ENCODE assay signal across 8 mouse cellular contexts in the genomic region with DNA sequence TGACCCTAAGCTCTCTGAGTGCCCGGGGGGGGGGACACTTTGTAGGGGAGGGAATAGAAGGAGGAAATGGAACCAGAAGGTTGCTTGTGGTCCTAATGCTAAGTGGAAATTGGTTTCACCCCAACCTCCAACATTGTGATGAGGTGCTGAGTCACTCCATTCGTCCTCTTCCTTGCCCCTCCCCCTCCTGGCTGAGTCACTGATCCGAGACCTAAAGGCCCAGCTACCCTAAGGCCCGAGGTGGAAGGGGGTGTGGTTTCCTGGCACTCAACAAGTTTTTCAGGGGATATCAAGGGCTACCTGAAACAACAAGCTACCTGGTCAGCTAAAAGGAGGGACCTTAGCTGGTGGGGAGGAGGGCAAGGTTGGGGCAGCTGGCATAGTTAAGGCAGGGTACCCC. TPM values are rescaled to one million over a fixed set of nuclear protein-coding genes. Genes with fewer than 3 reads are reported as not detected.
DNase-seq lines count a peak whose midpoint lies in the region; ATAC-seq and TF ChIP-seq lines count a peak whose summit lies in the region.

No protein-coding gene starts in this region.

- H3K4me2 ChIP-seq in kidney, embryonic 14.5 days (replicated peaks; ENCODE audit: low read depth, low read length) = no peak overlapping the region
- H3K4me2 ChIP-seq in kidney, postnatal 0 days (ENCODE audit: low read length) = no peak overlapping the region

- no peaks in the 10 kb centered on the region for H3K27me3 ChIP-seq in kidney, embryonic 14.5 days (ENCODE audit: control insufficient read depth, insufficient read depth, low read length)
- H3K27me3 ChIP-seq in kidney, postnatal 0 days (ENCODE audit: insufficient read depth, low read length) = no peaks in the 10 kb centered on the region

- H3K4me1 ChIP-seq in kidney, embryonic 14.5 days (ENCODE audit: control insufficient read depth, insufficient read depth, low read length) = no peaks in the 10 kb centered on the region
- no peaks in the 10 kb centered on the region for H3K4me1 ChIP-seq in kidney, postnatal 0 days (replicated peaks; ENCODE audit: insufficient read depth, low read length)

- no peak overlapping the region for H3K9ac ChIP-seq in kidney, embryonic 14.5 days (ENCODE audit: low read depth, low read length)
- H3K9ac ChIP-seq in kidney, postnatal 0 days (ENCODE audit: low read depth, low read length) = no peak overlapping the region

- H3K4me3 ChIP-seq in kidney, embryonic 14.5 days (ENCODE audit: low read length) = no peak overlapping the region
- no peak overlapping the region for H3K4me3 ChIP-seq in kidney, postnatal 0 days (replicated peaks; ENCODE audit: low read depth, low read length)

- DNase-seq in kidney, adult 11 months = peak; percentile 60
- DNase-seq in adrenal gland, adult 8-10 months = peak; percentile 83
- no peak for DNase-seq in kidney, postnatal 0 days (ENCODE audit: low spot score)
- no peak for DNase-seq in layer of hippocampus, postnatal 14 days (ENCODE audit: low spot score in 2 of 2)
- no peak for DNase-seq in left cerebral cortex, postnatal 14 days (ENCODE audit: low spot score in 2 of 2)
- no peak for DNase-seq in left cerebral cortex, adult 8-10 months (ENCODE audit: low spot score in 2 of 2)

- no peak for TF ChIP-seq CTCF in kidney, postnatal 0 days (IDR thresholded peaks at IDR 0.05; ENCODE audit: low read depth)

- intact Hi-C loops in left cerebral cortex, postnatal 14 days (cut with DNase I) = no loop called here

- WGBS in kidney, embryonic 14.5 days = 19% methylated on average over 4 of the region's 4 CpGs
- 13% methylated on average over 4 of the region's 4 CpGs for WGBS in kidney, postnatal 0 days

- H3K9me3 ChIP-seq in kidney, embryonic 14.5 days (ENCODE audit: control insufficient read depth, low read length) = no peaks in the 10 kb centered on the region
- no peaks in the 10 kb centered on the region for H3K9me3 ChIP-seq in kidney, postnatal 0 days (replicated peaks; ENCODE audit: low read length)

- ATAC-seq in kidney, embryonic 14.5 days (ENCODE audit: low FRiP score, low TSS enrichment) = no peak
- ATAC-seq in kidney, postnatal 0 days (replicated peaks; ENCODE audit: low FRiP score, low read depth) = 0 out of 2 replicates have a peak, but pooled peaks have one; percentile 11
- ATAC-seq in neutrophil, adult 5-6 weeks (ENCODE audit: extremely low read depth, insufficient number of reproducible peaks, low FRiP score, poor library complexity, severe bottlenecking) = peak; percentile 47; the same call in 1 of the 2 replicates

- H3K27ac ChIP-seq in kidney, embryonic 14.5 days (ENCODE audit: low read depth, low read length) = no peak overlapping the region
- peak overlapping the region; percentile 44; the same call in 1 of the 2 replicates for H3K27ac ChIP-seq in kidney, postnatal 0 days

- H3K36me3 ChIP-seq in kidney, embryonic 14.5 days (ENCODE audit: control insufficient read depth, insufficient read depth, low read length) = no peaks in the 10 kb centered on the region
- no peaks in the 10 kb centered on the region for H3K36me3 ChIP-seq in kidney, postnatal 0 days (ENCODE audit: insufficient read depth, low read length)

RNA-seq across cellular contexts. Expression of gene Ctsd, which starts 5.4 kb away (rescaled TPM):
- 223 and 260 TPM in 2 replicates for polyA plus RNA-seq in kidney, embryonic 14.5 days (2014; fragmentation: Nextera tagmentation; extraction: Ambion mirVana)
- total RNA-seq in adrenal gland, adult 8-10 months (2022) = 1,000 to 10,000 TPM in 2 of 4 experiments, 100 to 1,000 TPM in 2; 808 to 1,559 (median 1,212) TPM
- 575 and 586 TPM in 2 replicates for polyA plus RNA-seq in kidney, postnatal 0 days (2015; fragmentation: Nextera tagmentation; extraction: Ambion mirVana)
- 408 and 447 TPM in 2 replicates for total RNA-seq in neutrophil, adult 5-6 weeks (2017)
- total RNA-seq in layer of hippocampus, postnatal 14 days (2021) = 100 to 1,000 TPM; 304 to 345 TPM
- total RNA-seq in left cerebral cortex, postnatal 14 days (2021) = 100 to 1,000 TPM; 295 to 303 TPM
- 1,000 to 10,000 TPM in 1 of 4 experiments, 100 to 1,000 TPM in 3; 328 to 1,203 (median 591) TPM for total RNA-seq in left cerebral cortex, adult 8-10 months (2022)

RNA-seq across cellular contexts. Expression of gene Gm49369, which starts 10.7 kb away (rescaled TPM):
- not detected in 2 replicates for polyA plus RNA-seq in kidney, embryonic 14.5 days (2014; fragmentation: Nextera tagmentation; extraction: Ambion mirVana)
- 10 to 100 TPM in 3 of 4 experiments, 1 to 10 TPM in 1; 9.0 to 16.1 (median 11.0) TPM for total RNA-seq in adrenal gland, adult 8-10 months (2022)
- not detected in 2 replicates for polyA plus RNA-seq in kidney, postnatal 0 days (2015; fragmentation: Nextera tagmentation; extraction: Ambion mirVana)
- 494 and 495 TPM in 2 replicates for total RNA-seq in neutrophil, adult 5-6 weeks (2017)
- under 1 TPM in 1 of 2 experiments, not detected in 1; 0.71 TPM for total RNA-seq in layer of hippocampus, postnatal 14 days (2021)
- total RNA-seq in left cerebral cortex, postnatal 14 days (2021) = 1 to 10 TPM; 2.1 to 7.1 TPM
- 10 to 100 TPM in 2 of 4 experiments, 1 to 10 TPM in 1, not detected in 1; 2.2 to 24.0 (median 19.7) TPM for total RNA-seq in left cerebral cortex, adult 8-10 months (2022)

RNA-seq across cellular contexts. Expression of gene Ifitm10, which starts 19.6 kb away (rescaled TPM):
- 1.4 and 1.7 TPM in 2 replicates for polyA plus RNA-seq in kidney, embryonic 14.5 days (2014; fragmentation: Nextera tagmentation; extraction: Ambion mirVana)
- total RNA-seq in adrenal gland, adult 8-10 months (2022) = 1 to 10 TPM; 2.7 to 7.8 (median 5.3) TPM
- polyA plus RNA-seq in kidney, postnatal 0 days (2015; fragmentation: Nextera tagmentation; extraction: Ambion mirVana) = 3.6 and 3.9 TPM in 2 replicates
- 0.81 and 0.86 TPM in 2 replicates for total RNA-seq in neutrophil, adult 5-6 weeks (2017)
- total RNA-seq in layer of hippocampus, postnatal 14 days (2021) = 10 to 100 TPM; 30.0 to 31.3 TPM
- total RNA-seq in left cerebral cortex, postnatal 14 days (2021) = 10 to 100 TPM; 22.3 to 24.9 TPM
- 10 to 100 TPM; 30.9 to 34.5 (median 31.7) TPM for total RNA-seq in left cerebral cortex, adult 8-10 months (2022)

RNA-seq across cellular contexts. Expression of gene Syt8, which starts 41.5 kb away (rescaled TPM):
- polyA plus RNA-seq in kidney, embryonic 14.5 days (2014; fragmentation: Nextera tagmentation; extraction: Ambion mirVana) = not detected in 2 replicates
- 1 to 10 TPM in 1 of 4 experiments, not detected in 3; 1.2 TPM for total RNA-seq in adrenal gland, adult 8-10 months (2022)
- polyA plus RNA-seq in kidney, postnatal 0 days (2015; fragmentation: Nextera tagmentation; extraction: Ambion mirVana) = 2.5 and 4.8 TPM in 2 replicates
- 1.4 and 3.2 TPM in 2 replicates for total RNA-seq in neutrophil, adult 5-6 weeks (2017)
- total RNA-seq in layer of hippocampus, postnatal 14 days (2021) = not detected
- total RNA-seq in left cerebral cortex, postnatal 14 days (2021) = under 1 TPM in 1 of 2 experiments, not detected in 1; 0.44 TPM
- total RNA-seq in left cerebral cortex, adult 8-10 months (2022) = not detected

RNA-seq across cellular contexts. Expression of gene Tnni2, which starts 48.4 kb away (rescaled TPM):
- polyA plus RNA-seq in kidney, embryonic 14.5 days (2014; fragmentation: Nextera tagmentation; extraction: Ambion mirVana) = 3.1 and 3.7 TPM in 2 replicates
- 1 to 10 TPM in 1 of 4 experiments, under 1 TPM in 3; 0.43 to 1.1 (median 0.85) TPM for total RNA-seq in adrenal gland, adult 8-10 months (2022)
- 2.2 and 3.0 TPM in 2 replicates for polyA plus RNA-seq in kidney, postnatal 0 days (2015; fragmentation: Nextera tagmentation; extraction: Ambion mirVana)
- total RNA-seq in neutrophil, adult 5-6 weeks (2017) = 18.2 and 31.9 TPM in 2 replicates
- total RNA-seq in layer of hippocampus, postnatal 14 days (2021) = under 1 TPM in 1 of 2 experiments, not detected in 1; 0.37 TPM
- under 1 TPM in 1 of 2 experiments, not detected in 1; 0.74 TPM for total RNA-seq in left cerebral cortex, postnatal 14 days (2021)
- 1 to 10 TPM; 1.9 to 9.6 (median 5.2) TPM for total RNA-seq in left cerebral cortex, adult 8-10 months (2022)

Comparison
In these comparisons a context has a peak if more than half of its experiments do, and no peak if none do; other contexts are left out.
1. DNase-seq: peak in kidney, adult 11 months (single experiment) and adrenal gland, adult 8-10 months (single experiment); none in kidney, postnatal 0 days (single experiment), layer of hippocampus, postnatal 14 days (0 of 2), left cerebral cortex, postnatal 14 days (0 of 2) and left cerebral cortex, adult 8-10 months (0 of 2).
2. RNA of gene Gm49369, which starts 10.7 kb away (total RNA-seq): 494 to 495 TPM in neutrophil, adult 5-6 weeks; 2.2 to 24.0 TPM in left cerebral cortex, adult 8-10 months, 9.0 to 16.1 TPM in adrenal gland, adult 8-10 months, 2.1 to 7.1 TPM in left cerebral cortex, postnatal 14 days and 0.71 TPM in layer of hippocampus, postnatal 14 days; every median in the first group is over 10 times any median in the second.